Mouse (Mus musculus) embryo, embryonic 10 days (tissue): ENCODE measurements around the gene Olfr984.

Experiments
- DNase-seq: peaks from one replicate; pipeline ENCODE4 v3.0.0-alpha.2; 2015; ENCODE audit warnings: low spot score

The Olfr984 gene

DNA sequence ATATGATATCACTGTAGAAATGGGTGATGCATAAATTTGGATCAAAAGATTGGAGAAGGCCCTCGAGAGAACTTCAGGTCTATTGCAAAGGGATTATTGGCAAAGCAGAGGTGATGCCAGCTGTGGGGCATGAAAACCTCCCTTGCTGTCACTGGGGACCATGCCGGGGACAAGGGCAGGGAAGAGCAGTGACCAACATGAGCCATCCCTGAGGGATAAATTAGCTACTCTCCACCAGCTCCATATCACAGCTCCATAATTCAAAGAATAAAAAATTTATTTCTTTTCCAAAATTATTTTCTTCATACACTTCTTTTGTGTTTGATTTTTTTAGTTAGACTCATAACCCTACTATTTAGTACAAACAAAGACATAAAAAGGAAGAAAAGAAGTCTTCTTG, at the start of gene Olfr984:
Gene Olfr984, minus strand, starts transcription at position 101 of the 400 bp plus-strand sequence.
- DNase-seq = no peak

DNA sequence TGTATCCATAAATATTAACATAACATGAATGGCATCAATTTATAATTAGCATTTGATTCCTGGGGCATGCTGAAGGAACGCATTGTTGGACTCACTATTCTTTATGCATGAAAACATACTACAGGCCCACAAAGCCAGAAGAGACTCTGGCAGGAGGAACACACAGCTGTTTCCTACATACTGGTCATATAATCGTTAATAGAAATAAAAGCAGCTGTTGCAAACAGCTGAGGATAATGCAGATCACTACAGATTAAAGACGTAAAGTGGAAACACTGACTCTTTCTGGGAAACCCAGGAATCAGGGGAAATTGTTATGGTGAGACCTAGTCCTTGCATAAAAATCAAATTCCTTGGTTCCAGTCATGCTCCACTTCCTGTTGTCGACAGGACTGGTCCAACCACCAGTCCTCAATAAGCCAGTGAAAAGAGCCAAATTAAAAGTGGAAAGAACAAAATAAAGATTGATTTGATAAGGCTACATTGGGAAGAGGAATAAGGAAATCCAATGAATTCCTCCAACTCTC, 41.2 kb upstream of the Olfr984 start:
- DNase-seq = no peak

GRCm38 (mm10) chr9:40141544-40141943, 27.5 kb upstream of the Olfr984 start:
- no peak for DNase-seq

GRCm38 (mm10) chr9:40139484-40139883, 25.5 kb upstream of the Olfr984 start:
- no peak for DNase-seq

DNA sequence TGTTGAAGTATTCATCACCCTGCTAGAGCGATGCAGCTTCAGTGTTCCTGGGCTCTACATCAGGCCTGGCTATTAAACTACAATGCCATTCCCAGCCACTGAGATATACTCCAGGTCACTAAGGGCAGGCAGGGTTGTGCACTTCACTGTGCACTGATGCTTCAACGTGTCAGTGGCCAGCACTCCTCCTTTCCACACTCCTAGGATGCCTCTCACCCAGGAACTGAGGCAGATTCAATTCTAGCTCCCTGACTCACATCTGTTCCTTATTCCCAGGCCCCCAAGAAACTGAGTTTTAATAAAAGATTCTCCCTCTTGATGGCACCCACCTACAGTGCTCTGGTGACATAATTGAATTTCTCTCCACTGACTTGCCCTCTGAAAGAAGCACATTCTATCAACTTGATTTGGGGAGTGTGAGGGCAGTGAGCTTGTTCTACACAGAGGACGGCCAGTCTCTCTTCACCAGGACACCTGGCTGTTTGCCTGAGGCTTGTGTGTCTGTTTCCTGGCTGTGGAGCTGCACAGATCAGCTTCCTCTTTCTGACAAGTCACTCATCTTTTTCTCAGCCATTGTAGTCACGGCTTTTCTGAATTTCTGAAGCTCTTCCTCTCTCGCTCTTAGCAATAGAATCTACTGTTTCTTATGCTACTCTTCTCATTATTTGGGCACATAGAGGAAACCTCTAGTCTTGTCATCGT, 23.1 kb upstream of the Olfr984 start:
- no peak for DNase-seq

DNA sequence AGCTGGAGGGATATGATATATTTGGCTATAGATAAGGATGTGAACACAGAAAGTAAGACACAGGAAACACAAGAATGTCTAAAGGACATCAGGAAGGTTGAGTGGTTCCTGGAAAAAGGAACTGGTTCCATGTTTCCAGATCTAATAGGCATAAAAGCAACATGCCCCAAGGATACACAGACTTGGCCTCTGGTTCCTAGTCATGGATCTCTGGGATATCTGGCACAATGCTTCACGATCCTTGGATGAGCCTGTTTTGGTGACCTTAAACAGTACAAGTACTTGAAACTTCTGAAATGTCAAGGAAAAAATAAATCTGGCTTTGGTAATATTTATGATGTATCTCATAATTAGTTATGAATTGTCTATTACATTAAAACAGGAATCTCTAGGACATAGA, 16.6 kb upstream of the Olfr984 start:
- DNase-seq = no peak

DNA sequence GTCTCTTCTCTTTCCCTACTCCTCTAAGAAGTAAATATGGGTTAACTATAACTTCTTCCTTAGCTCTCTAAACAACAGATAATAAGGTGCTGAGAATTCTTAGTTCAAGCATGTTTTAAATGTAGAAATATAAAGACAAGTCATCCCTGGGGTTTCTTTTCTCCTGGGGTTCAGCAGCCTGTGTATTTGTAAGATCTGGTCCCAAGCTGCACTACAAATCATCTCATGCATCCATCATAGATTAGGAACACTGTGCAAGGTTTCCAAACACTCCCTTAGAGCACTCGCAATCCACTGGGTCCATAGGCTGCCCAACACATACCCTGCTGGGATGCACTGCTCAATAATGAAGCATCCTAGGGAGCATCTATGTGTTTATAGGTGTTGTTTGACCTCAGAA, 16.1 kb upstream of the Olfr984 start, which contains the start of gene Olfr985:
Gene Olfr985, minus strand, starts transcription at position 101 of the 400 bp plus-strand sequence.
- no peak for DNase-seq

DNA sequence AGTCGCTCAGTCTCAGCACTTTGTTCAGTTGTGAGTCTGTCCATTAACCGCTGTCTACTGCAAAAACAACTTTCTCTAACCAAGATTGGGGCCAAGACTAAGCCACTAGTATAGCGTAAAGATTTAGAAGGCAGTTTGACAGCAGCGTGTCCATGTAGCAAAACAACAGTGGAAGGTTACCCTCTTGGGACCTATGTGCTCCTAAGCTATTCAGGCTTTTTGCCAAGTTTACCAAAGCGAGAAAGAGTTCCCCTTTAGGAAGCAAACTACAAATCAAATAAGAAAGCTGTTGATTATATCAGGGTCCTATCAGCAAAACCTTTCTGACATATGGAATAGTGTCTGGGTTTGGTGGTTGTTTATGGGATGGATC, 3.3 kb upstream of the Olfr984 start:
- DNase-seq = no peak

DNA sequence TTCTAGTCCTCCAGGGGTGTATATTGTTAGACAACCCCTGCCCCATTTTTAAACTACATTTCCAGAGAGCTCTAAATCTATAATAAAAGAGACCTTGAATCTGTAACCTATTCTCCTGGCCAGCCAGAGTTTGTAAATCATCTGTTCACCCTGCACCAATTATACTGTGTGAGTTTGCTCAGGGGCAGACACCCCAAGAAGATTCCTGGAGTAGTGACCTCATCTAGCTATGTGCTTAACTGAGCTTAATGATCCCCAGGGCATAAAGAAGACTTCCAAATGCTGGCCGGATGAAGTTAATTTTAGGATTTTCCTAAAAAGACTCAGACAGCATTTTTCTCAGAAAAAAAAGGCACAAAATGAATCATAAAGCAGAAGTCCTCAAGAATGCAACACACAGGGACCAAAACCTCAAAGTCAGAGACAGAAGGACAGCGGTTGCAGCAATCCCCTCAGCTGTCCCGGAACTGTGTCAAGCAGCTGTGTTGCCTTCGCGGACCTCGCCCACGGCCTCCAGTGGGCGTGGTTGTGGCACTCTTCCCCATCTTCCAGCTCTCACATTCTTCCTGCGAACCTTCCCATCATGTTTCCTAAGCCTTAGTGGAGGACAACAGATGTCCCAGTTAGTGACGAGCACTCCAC, 2.8 kb upstream of the Olfr984 start:
- DNase-seq = no peak

DNA sequence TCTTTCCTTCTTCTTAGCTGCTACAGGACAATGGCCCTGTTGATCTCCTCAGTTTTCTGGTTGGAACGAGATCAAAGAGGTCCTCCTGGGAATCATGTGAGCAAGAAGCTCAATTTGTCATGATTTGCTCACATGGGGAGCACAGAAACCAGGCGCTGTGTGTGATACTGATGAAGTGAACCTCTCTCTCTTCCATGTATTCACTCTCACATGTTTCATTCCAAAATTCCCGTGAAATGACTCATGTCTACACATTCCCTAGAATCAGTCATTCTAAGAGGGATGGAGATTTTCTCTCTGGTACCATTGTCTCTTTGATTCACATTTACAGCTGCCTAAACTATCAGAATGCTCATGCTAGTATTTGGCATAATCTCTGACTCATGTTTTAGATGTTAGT, 19.2 kb downstream of the Olfr984 start:
- DNase-seq = no peak

DNA sequence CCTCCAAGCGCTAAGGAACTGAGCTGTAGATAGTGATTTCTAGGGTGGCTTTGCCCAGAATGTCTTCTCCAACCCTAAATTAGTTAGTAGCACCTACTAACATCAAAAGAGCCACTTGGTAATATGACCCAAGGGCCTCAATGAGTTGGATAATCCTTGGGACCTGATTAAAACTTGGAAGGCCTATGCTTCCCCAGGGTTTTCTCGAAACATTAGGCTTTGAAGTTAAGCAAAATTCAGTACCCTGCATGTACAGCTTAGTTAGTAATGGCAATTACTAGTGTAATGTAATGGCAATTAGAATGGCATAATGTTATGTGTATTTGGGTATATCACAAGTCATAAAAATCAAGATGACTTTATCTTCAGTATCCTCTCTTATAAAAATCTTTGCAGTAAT, 20.5 kb downstream of the Olfr984 start, which contains the start of gene Olfr983:
Gene Olfr983, minus strand, starts transcription at position 101 of the 400 bp plus-strand sequence.
- no peak for DNase-seq

DNA sequence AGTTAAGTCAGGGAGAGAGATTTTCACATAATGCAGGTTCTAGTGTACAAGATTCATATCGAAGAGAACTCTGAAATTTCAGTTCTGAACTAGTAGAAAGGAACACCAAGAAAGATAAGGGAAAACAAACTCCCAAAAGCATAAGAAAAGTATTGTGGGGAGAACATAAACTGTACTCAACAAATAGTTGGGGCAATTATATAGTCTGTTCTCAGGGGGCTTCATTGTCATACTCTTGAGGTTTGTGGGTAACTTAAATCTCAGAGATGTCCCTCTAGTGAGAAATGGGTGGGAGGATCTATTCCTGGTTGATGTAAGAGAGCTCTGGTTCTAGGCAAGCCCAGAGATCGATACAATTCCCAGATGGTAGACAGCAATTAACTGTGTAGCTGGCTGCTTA, 40.5 kb downstream of the Olfr984 start, which contains the start of gene Olfr982:
Gene Olfr982, plus strand, starts transcription at position 301 of the 400 bp plus-strand sequence.
- no peak for DNase-seq

GRCm38 (mm10) chr9:40050138-40050537, 63.9 kb downstream of the Olfr984 start:
- DNase-seq = no peak
